14 mouse cellular contexts compared by ENCODE assay signal in genomic region chr13:80901432-80901831, GRCm38 (mm10).
"Had no signal": no experiment of that assay in that cellular context is flagged by ENCODE, and none has a peak within 500 bp of the region (broad histone marks: within the 10 kb centered on the region; RNA-seq: fewer than 3 reads in every experiment).

No protein-coding gene starts in this region.

- ATAC-seq: liver, postnatal 0 days; midbrain, embryonic 16.5 days had no signal

- DNase-seq: kidney, postnatal 36 days; layer of hippocampus, adult 9-11 months; liver; liver, embryonic 13.5 days; liver, postnatal 0 days; right cerebral cortex, adult 18-20 months; right cerebral cortex, postnatal 25 days; thymus, postnatal 4 days had no signal

- H3K4me3 ChIP-seq: limb, embryonic 12.5 days; liver, embryonic 13.5 days; lung, embryonic 15.5 days; midbrain, embryonic 12.5 days had no signal

- H3K27ac ChIP-seq: kidney, postnatal 0 days; limb, embryonic 12.5 days; liver, embryonic 13.5 days; lung, embryonic 15.5 days; midbrain, embryonic 12.5 days; stomach, postnatal 0 days had no signal

- H3K27me3 ChIP-seq: limb, embryonic 12.5 days; liver, embryonic 13.5 days; lung, embryonic 15.5 days; midbrain, embryonic 12.5 days had no signal

- H3K4me1 ChIP-seq: liver, embryonic 13.5 days; lung, embryonic 15.5 days; midbrain, embryonic 12.5 days had no signal

- H3K4me2 ChIP-seq: limb, embryonic 12.5 days; liver, embryonic 13.5 days; lung, embryonic 15.5 days; midbrain, embryonic 12.5 days had no signal

- H3K9me3 ChIP-seq: limb, embryonic 12.5 days; liver, embryonic 13.5 days; lung, embryonic 15.5 days; midbrain, embryonic 12.5 days had no signal

- H3K36me3 ChIP-seq: liver, embryonic 13.5 days had no signal

- H3K9ac ChIP-seq: limb, embryonic 12.5 days; liver, embryonic 13.5 days; liver, postnatal 0 days; lung, embryonic 15.5 days; midbrain, embryonic 12.5 days had no signal
